Mouse (Mus musculus): Measurements from ENCODE around the gene Slc24a4.

DNA sequence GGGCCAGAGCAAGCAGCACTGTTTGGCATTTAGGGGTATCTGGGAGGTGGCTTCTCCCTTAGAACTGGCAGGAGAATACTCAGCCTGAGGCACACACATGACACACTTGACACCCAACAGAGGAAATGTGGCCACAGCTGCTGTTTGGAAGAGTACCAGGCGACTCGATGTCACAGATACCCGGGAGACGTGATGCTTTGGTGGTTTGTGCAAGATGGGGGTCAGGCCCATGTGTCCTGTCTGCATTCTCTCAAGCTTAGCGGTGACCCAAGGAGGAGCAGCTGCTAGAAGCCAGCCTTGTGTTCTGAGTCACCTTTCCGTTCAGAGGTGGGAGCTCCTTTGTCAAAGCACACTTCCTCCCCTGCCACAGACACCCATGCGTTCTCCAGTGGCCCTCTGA, 166.7 kb downstream of the Slc24a4 start:
- TF ChIP-seq POLR2A (IDR thresholded peaks at IDR 0.05; ENCODE audit: borderline replicate concordance, insufficient read depth, low read length) = no peak
- no peak for TF ChIP-seq CTCF (IDR thresholded peaks at IDR 0.05; ENCODE audit: borderline replicate concordance, insufficient read depth, low read depth, low read length)

Data from cerebellum, adult 2 months (tissue).